Mouse (Mus musculus): ENCODE data around the gene Chmp6. TPM values are rescaled to one million over a fixed set of nuclear protein-coding genes. Genes with fewer than 3 reads are reported as not detected.
A peak's percentile ranks its signal among the peaks of the same experiment; 100 is the strongest.

Chmp6 gene
- total RNA-seq (2014; rRNA removed) (102 and 117 TPM in 2 replicates), polyA plus RNA-seq (2015; fragmentation: Nextera tagmentation; extraction: Ambion mirVana) (115 and 118 TPM in 2 replicates)

DNA sequence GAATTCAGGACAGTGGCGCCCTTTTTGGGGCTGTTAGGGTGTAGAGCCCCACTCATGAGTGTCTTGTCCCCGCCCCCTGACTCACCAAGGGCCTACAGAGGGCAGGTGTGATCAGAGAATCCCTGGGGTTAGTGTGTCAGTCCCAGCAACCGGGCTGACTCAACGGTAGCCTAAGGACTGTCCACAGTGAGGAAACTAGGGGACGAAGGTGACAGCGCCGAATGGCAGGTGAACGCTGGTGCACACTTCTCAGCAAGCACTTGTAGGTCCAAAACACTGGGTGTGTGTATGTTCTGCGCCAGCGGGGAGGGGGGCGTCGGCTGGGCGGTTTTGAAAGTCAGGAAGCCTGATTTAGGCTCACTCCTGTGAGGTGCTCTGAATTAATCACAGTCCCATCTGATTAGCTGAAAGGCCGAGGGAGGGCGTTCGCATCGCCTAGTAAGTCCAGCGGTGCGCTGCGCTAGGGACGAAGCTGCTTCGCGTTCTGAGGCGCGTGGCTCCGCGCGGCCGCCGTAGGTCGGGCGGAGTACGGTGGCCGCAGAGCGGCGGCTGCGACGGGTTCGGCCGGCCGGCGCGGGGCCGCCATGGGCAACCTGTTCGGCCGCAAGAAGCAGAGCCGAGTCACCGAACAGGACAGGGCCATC, at the start of gene Chmp6:
Gene Chmp6 (plus strand): TSS at position 151 of the 644 bp plus-strand sequence.
- H3K4me2 ChIP-seq (ENCODE audit: low read depth, low read length), result peak within 1 kb of the TSS; percentile 82

DNA sequence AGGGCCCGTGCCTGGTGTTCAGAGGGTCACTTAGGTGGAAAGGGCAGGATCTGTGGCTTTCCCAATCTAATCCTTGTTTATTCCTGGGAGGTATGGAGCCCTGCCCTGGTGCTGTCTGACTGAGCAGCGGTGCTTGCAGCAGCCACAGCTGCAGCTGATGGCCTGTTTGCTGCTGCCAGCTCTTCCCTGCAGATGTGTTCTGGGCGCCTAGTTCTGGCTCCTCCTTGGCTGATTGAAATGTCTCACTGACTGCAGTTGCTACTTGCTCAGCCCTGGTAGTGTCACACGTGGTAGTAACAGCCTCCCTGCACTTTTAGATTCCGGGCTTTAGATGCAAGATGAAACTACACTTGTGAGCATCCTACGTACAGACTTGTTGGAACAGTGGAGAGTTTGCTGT, 46.4 kb upstream of the Chmp6 start:
- DNase-seq (ENCODE audit: low spot score) (no peak), ATAC-seq (no peak)
- Histone ChIP-seq H3K9me3 (ENCODE audit: low read length) (no peaks in the 10 kb centered on the region), H3K36me3 (ENCODE audit: insufficient read depth, low read length) (peaks cover 18% of the 10 kb centered on the region; the same call in 1 of the 2 replicates), H3K4me3 (ENCODE audit: low read length) (no peak overlapping the region), H3K27ac (no peak overlapping the region), H3K4me1 (ENCODE audit: insufficient read depth, low read length) (0 out of 2 replicates have a peak, but pooled peaks cover 7% of the 10 kb centered on the region), H3K9ac (replicated peaks; ENCODE audit: low read length) (no peak overlapping the region), H3K4me2 (ENCODE audit: low read depth, low read length) (no peak overlapping the region), H3K27me3 (ENCODE audit: insufficient read depth, low read length) (no peaks in the 10 kb centered on the region)
- WGBS, result 81% methylated on average over 6 of the region's 6 CpGs
- TF ChIP-seq CTCF (IDR thresholded peaks at IDR 0.05; ENCODE audit: low read depth), result no peak

More for the DNA sequence above, at the start of gene Chmp6:
- peaks cover 15% of the 10 kb centered on the region for H3K4me1 ChIP-seq (ENCODE audit: insufficient read depth, low read length)
- no peak; the same call in 1 of the 2 replicates for TF ChIP-seq CTCF (IDR thresholded peaks at IDR 0.05; ENCODE audit: low read depth)
- peak within 1 kb of the TSS; percentile 89 for H3K4me3 ChIP-seq (ENCODE audit: low read length)
- H3K27me3 ChIP-seq (ENCODE audit: insufficient read depth, low read length), result no peaks in the 10 kb centered on the region
- H3K36me3 ChIP-seq (ENCODE audit: insufficient read depth, low read length), result peaks cover 16% of the 10 kb centered on the region
- under 1% methylated on average over 48 of the region's 48 CpGs for WGBS
- peak; percentile 91 for DNase-seq (ENCODE audit: low spot score)
- H3K27ac ChIP-seq, result peak within 1 kb of the TSS; percentile 82
- H3K9ac ChIP-seq (replicated peaks; ENCODE audit: low read length), result peak within 1 kb of the TSS; percentile 95
- no peaks in the 10 kb centered on the region for H3K9me3 ChIP-seq (ENCODE audit: low read length)
- ATAC-seq, result peak; percentile 81

DNA sequence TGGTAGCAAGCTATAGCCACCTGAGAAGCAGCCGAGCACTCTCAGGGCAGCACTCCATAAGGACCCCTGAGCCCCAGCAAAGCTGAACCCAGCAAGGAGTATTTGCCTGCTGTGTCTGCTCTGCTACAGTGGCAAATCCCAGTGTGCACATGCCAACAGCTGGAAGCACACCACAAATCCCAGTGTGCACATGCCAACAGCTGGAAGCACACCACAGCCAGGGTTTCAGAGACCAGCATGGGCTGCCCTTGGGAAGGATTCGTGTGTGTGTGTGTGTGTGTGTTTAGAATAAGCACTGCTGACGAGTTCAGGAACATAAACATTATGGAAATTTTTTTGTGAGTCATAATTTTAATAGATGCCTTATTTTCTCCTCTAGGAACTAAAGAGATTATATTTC, 45.1 kb upstream of the Chmp6 start:
- no peaks in the 10 kb centered on the region for H3K27me3 ChIP-seq (ENCODE audit: insufficient read depth, low read length)
- WGBS, result 79% methylated on average over 3 of the region's 3 CpGs
- H3K4me2 ChIP-seq (ENCODE audit: low read depth, low read length), result no peak overlapping the region
- H3K4me3 ChIP-seq (ENCODE audit: low read length), result no peak overlapping the region
- peaks cover 18% of the 10 kb centered on the region; the same call in 1 of the 2 replicates for H3K36me3 ChIP-seq (ENCODE audit: insufficient read depth, low read length)
- no peak for TF ChIP-seq CTCF (IDR thresholded peaks at IDR 0.05; ENCODE audit: low read depth)
- H3K9ac ChIP-seq (replicated peaks; ENCODE audit: low read length), result no peak overlapping the region
- no peak for DNase-seq (ENCODE audit: low spot score)
- H3K9me3 ChIP-seq (ENCODE audit: low read length), result no peaks in the 10 kb centered on the region
- H3K4me1 ChIP-seq (ENCODE audit: insufficient read depth, low read length), result 0 out of 2 replicates have a peak, but pooled peaks cover 5% of the 10 kb centered on the region
- ATAC-seq, result no peak
- H3K27ac ChIP-seq, result no peak overlapping the region

DNA sequence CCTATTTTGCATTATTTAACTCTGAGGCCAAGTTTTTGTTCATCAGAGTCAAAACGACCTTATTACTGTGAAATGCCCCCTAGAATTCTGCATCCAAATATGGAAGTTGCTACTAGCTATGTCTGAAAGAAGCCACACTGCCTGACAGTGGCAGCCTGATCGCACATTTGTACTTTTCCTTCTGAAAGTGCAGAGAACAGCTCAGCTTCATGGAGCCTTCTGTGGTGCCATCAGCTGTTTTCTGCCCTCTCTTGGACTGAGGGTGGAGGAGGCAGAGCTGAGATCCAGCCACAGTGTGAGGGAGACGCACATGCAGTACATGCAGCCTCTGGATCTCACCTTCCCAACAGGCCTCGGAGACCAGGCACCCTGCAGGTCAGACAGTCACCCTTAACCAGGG, 44.7 kb upstream of the Chmp6 start:
- TF ChIP-seq CTCF (IDR thresholded peaks at IDR 0.05; ENCODE audit: low read depth), result no peak
- ATAC-seq, result no peak
- DNase-seq (ENCODE audit: low spot score), result no peak
- Histone ChIP-seq H3K9ac (replicated peaks; ENCODE audit: low read length) (no peak overlapping the region), H3K36me3 (ENCODE audit: insufficient read depth, low read length) (peaks cover 22% of the 10 kb centered on the region; the same call in 1 of the 2 replicates), H3K4me2 (ENCODE audit: low read depth, low read length) (no peak overlapping the region), H3K4me3 (ENCODE audit: low read length) (no peak overlapping the region), H3K27ac (0 out of 2 replicates have a peak overlapping the region, but pooled peaks have one; percentile 7), H3K27me3 (ENCODE audit: insufficient read depth, low read length) (no peaks in the 10 kb centered on the region), H3K9me3 (ENCODE audit: low read length) (no peaks in the 10 kb centered on the region), H3K4me1 (ENCODE audit: insufficient read depth, low read length) (0 out of 2 replicates have a peak, but pooled peaks cover under 1% of the 10 kb centered on the region)
- WGBS, result 82% methylated on average over 4 of the region's 4 CpGs

DNA sequence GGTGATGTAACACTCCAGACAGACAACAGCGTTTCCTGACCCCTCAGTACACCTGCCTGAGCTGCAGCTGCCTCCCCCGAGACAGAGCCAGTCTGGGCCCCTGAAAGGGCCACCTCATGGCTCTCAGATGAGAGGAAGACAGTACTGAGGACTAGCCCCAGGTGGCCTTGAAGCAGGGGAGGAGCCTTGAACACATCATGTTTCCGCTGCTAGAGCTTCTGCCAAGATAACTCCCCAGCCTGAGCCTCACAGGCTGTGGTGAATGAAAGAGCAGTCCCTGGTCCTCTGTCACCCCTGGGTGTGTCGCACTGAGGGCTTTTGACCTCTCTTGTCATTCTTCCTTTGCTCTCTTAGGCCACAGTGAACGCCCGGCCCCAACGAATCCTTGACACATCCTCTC, 42.1 kb upstream of the Chmp6 start:
- H3K4me2 ChIP-seq (ENCODE audit: low read depth, low read length), result no peak overlapping the region
- no peaks in the 10 kb centered on the region for H3K27me3 ChIP-seq (ENCODE audit: insufficient read depth, low read length)
- no peak for ATAC-seq
- no peaks in the 10 kb centered on the region for H3K9me3 ChIP-seq (ENCODE audit: low read length)
- H3K36me3 ChIP-seq (ENCODE audit: insufficient read depth, low read length), result peaks cover 34% of the 10 kb centered on the region; the same call in 1 of the 2 replicates
- TF ChIP-seq CTCF (IDR thresholded peaks at IDR 0.05; ENCODE audit: low read depth), result no peak
- DNase-seq (ENCODE audit: low spot score), result no peak
- no peak overlapping the region for H3K9ac ChIP-seq (replicated peaks; ENCODE audit: low read length)
- no peaks in the 10 kb centered on the region for H3K4me1 ChIP-seq (ENCODE audit: insufficient read depth, low read length)
- H3K4me3 ChIP-seq (ENCODE audit: low read length), result no peak overlapping the region
- no peak overlapping the region for H3K27ac ChIP-seq
- 85% methylated on average over 7 of the region's 7 CpGs for WGBS

DNA sequence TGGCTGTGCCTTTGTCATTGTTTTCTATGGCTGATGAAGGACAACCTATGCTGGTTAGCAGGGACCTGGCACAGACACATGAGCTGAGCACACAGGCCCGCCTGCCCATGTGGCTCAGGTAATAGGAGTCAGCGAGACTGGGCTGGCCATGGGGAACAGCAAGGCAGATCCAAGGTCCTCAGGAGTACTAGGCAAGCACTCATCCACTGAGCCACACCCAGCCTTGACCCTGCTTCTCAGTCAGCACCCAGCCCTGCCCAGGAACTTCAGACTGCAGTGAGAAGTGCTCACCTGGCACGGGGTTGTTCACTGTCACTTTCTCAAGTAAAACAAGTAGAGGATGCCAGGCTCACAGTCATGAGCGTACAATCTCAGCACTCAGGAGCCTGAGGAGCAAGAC, 39.6 kb upstream of the Chmp6 start:
- DNase-seq (ENCODE audit: low spot score) (no peak), ATAC-seq (no peak)
- Histone ChIP-seq H3K4me3 (ENCODE audit: low read length) (no peak overlapping the region), H3K4me1 (ENCODE audit: insufficient read depth, low read length) (no peaks in the 10 kb centered on the region), H3K36me3 (ENCODE audit: insufficient read depth, low read length) (peaks cover 36% of the 10 kb centered on the region; the same call in 1 of the 2 replicates), H3K9ac (replicated peaks; ENCODE audit: low read length) (no peak overlapping the region), H3K27me3 (ENCODE audit: insufficient read depth, low read length) (no peaks in the 10 kb centered on the region), H3K27ac (no peak overlapping the region), H3K4me2 (ENCODE audit: low read depth, low read length) (no peak overlapping the region), H3K9me3 (ENCODE audit: low read length) (no peaks in the 10 kb centered on the region)
- TF ChIP-seq CTCF (IDR thresholded peaks at IDR 0.05; ENCODE audit: low read depth), result no peak
- 95% methylated on average over 4 of the region's 4 CpGs for WGBS

DNA sequence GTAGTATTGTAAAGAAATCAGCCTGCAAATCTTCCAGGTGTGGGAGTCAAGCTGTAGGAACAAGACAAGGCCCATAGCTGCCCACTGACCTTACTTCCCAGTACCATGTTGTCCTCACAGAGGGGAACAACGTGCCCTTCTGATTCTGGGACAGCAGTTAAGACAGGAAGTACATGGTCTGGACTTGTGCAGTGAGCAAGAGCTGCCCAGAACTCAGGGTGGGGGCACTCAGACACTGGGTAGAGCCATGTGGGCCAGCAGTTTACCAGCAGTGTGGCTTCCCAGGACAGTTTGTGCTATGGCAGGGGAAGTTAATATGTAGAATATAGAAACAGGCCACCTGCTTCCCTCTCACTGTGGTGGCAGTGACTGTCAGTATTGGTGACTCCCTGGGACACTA, 38.4 kb upstream of the Chmp6 start:
- no peaks in the 10 kb centered on the region for H3K4me1 ChIP-seq (ENCODE audit: insufficient read depth, low read length)
- H3K4me2 ChIP-seq (ENCODE audit: low read depth, low read length), result no peak overlapping the region
- H3K27me3 ChIP-seq (ENCODE audit: insufficient read depth, low read length), result no peaks in the 10 kb centered on the region
- H3K27ac ChIP-seq, result no peak overlapping the region
- DNase-seq (ENCODE audit: low spot score) (no peak), ATAC-seq (no peak)
- WGBS, result 88% methylated on average over 1 of the region's 1 CpGs
- no peak overlapping the region for H3K9ac ChIP-seq (replicated peaks; ENCODE audit: low read length)
- H3K4me3 ChIP-seq (ENCODE audit: low read length), result no peak overlapping the region
- TF ChIP-seq CTCF (IDR thresholded peaks at IDR 0.05; ENCODE audit: low read depth), result no peak
- no peaks in the 10 kb centered on the region for H3K9me3 ChIP-seq (ENCODE audit: low read length)
- H3K36me3 ChIP-seq (ENCODE audit: insufficient read depth, low read length), result peaks cover 36% of the 10 kb centered on the region; the same call in 1 of the 2 replicates

All from hindbrain, postnatal 0 days (tissue).